Mouse (Mus musculus) naive thymus-derived CD4-positive, alpha-beta T cell, adult 2 months (primary cell): ENCODE measurements around the gene Tmem200a.

Source experiments
- DNase-seq: peaks from one replicate; pipeline ENCODE4 v3.0.0-alpha.2; 2011; ENCODE audit warnings: low read depth

Gene Tmem200a

GRCm38 (mm10) chr10:25877731-25878130, 201.1 kb downstream of the Tmem200a start:
- no peak for DNase-seq

- DNase-seq: no peak
Observed at GRCm38 (mm10) chr10:25876809-25877208, 202.0 kb downstream of the Tmem200a start.

GRCm38 (mm10) chr10:25868739-25869138, 210.1 kb downstream of the Tmem200a start:
- no peak for DNase-seq
